Mouse (Mus musculus) brown adipose tissue, adult 24 weeks (tissue): Measurements from ENCODE around the gene Proz. TPM values are rescaled to one million over a fixed set of nuclear protein-coding genes. Genes with fewer than 3 reads are reported as not detected.

Source experiments
- H3K27ac ChIP-seq: fragments of 200-500 bp; replicated peaks from 2 replicates; pipeline ENCODE4 v1.5.1; 2012; ENCODE audit warnings: low read depth, mild to moderate bottlenecking, low read length
- H3K4me1 ChIP-seq: fragments of 200-500 bp; 2 replicates; pipeline ENCODE4 v1.6.1; 2012; ENCODE audit warnings: low read length, mixed read lengths; ENCODE audit not compliant: control insufficient read depth, insufficient read depth, insufficient read length
- H3K4me3 ChIP-seq: fragments of 200-500 bp; 2 replicates; pipeline ENCODE4 v1.5.1; 2012; ENCODE audit warnings: low read depth, mild to moderate bottlenecking, low read length, moderate library complexity; ENCODE audit not compliant: insufficient read depth
- polyA plus RNA-seq: library from polyadenylated mRNA; stranded (reverse); fragments of >200 nt; gene quantifications from 2 replicates; pipeline ENCODE4 v1.2.4, GENCODE M21; 2012; ENCODE audit not compliant: missing spikeins, insufficient read depth, insufficient read length

Gene Proz
- polyA plus RNA-seq, 1 experiment: not detected

DNA sequence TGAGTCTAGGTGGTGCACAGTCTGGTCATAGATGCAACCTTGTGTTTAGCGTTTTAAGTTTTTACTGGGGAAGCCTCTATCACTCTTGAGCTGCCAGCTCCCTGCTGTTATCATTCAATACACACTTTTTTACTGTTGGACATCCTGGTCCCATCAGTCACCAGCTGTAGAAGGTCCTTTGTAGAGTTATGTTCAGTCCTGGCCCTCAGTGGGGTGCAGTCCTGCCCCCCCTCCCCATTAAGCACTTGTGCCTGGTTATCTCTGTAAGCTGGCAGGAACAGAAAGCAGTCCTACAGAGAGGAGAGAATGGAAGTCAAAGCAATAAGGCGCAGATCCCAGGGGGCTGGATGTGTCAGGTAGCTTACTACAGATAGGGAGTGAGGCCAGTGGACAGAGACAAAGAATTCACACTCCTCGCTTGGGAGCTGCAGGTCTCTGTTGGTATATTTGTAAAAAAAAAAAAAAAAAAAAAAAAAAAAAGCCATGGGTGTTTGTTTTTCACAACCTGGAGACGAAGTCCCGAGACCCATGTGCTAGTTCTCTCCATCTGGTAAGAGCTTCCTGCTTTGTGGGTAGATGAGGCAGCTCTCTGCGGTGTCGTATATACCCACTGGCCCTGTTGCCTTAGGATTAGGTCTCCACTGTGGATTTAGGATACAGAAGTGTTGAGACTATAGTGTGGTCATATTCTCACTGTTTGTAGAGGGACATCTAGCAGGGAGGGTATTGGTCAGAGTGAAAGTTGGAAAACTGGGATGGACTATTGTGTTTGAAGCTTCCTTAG lies 60.4 kb downstream of the Proz start:
- H3K4me3 ChIP-seq: no peak overlapping the region
- no peak overlapping the region for H3K27ac ChIP-seq
- H3K4me1 ChIP-seq: peaks cover 5% of the 10 kb centered on the region

DNA sequence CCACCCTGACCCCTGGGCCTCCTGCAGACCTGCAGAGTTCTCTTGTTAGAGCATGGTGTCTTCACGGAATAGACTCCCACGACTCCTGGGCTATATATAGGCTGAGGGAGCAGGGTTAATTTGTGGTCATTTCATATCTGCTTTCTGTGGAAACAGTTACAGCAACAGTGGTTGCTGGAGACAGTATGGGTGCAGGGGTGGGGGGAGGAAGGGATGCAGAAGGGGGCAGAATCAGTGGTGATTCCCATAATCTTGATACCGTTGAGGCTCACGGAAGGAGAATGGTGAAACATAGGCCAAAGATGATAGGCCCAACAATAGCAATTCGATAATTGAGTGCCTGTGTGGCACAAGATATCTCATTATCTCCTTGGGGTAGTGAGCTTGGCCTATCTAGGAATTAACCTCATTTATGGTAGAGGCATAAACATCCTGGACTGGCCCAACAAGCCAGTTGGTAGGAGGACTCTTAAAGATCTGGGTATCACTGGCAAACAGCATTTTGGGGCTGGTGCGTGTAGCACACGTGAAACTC lies 62.2 kb downstream of the Proz start:
- peaks cover 5% of the 10 kb centered on the region for H3K4me1 ChIP-seq
- no peak overlapping the region for H3K27ac ChIP-seq

DNA sequence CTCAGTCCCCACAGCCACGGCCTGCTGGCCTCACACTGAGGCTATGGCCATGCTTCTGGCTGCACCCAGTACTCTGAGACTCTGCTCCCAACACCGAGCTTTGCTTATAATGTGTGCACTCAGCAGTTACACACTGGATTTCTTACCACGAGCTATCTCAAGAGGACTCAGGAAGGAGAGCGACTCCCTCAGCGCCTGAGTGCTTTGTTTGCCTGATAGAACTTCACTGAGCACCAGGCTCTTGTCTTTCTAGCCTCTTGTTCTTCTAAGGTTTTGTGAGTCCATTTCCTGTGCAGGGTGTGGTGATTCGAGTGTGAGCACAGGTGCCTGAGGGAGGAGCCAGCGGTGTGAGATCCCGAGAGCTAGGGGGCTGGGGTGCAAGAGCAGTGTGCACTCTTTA lies 64.2 kb downstream of the Proz start:
- H3K4me1 ChIP-seq: peaks cover under 1% of the 10 kb centered on the region; the same call in 1 of the 2 replicates
- no peak overlapping the region for H3K27ac ChIP-seq
- H3K4me3 ChIP-seq: no peak overlapping the region

More for the DNA sequence above, 62.2 kb downstream of the Proz start:
- no peak overlapping the region for H3K4me3 ChIP-seq

Other genes with a start within 250 kb of the Proz start
- 7.2 and 10.0 TPM in 2 replicates for gene Mcf2l, start 187.1 kb upstream of the Proz start, polyA plus RNA-seq
- not detected in 2 replicates for gene F7, start 34.9 kb upstream of the Proz start, polyA plus RNA-seq
- gene F10, start 23.6 kb upstream of the Proz start, polyA plus RNA-seq: not detected in 2 replicates
- 10.8 and 12.3 TPM in 2 replicates for gene Pcid2, start 44.5 kb downstream of the Proz start, polyA plus RNA-seq
- 48.5 and 48.8 TPM in 2 replicates for gene Cul4a, start 44.7 kb downstream of the Proz start, polyA plus RNA-seq
- gene Lamp1, start 98.2 kb downstream of the Proz start, polyA plus RNA-seq: 398 and 413 TPM in 2 replicates
- 33.7 and 45.2 TPM in 2 replicates for gene Grtp1, start 139.7 kb downstream of the Proz start, polyA plus RNA-seq
- 15.6 and 22.8 TPM in 2 replicates for gene Adprhl1, start 193.2 kb downstream of the Proz start, polyA plus RNA-seq
- gene Dcun1d2, start 227.2 kb downstream of the Proz start, polyA plus RNA-seq: 21.1 and 24.8 TPM in 2 replicates
- gene Tmco3, start 227.3 kb downstream of the Proz start, polyA plus RNA-seq: 22.9 and 25.9 TPM in 2 replicates